Comparison of ENCODE assay signal across 7 mouse cellular contexts in genomic region chr13:8780441-8780840, GRCm38 (mm10).
DNase-seq lines count a peak whose midpoint lies in the region; ATAC-seq lines count a peak whose summit lies in the region.

No protein-coding gene starts in this region.

- no peaks in the 10 kb centered on the region for H3K27me3 ChIP-seq in liver, embryonic 16.5 days (ENCODE audit: control insufficient read depth, insufficient read depth, low read depth, low read length)

- no peaks in the 10 kb centered on the region for H3K4me1 ChIP-seq in liver, embryonic 16.5 days (ENCODE audit: control insufficient read depth, low read depth, low read length)

- 25% methylated on average over 4 of the region's 4 CpGs for WGBS in liver, embryonic 16.5 days (ENCODE audit: insufficient replicate concordance)

- H3K4me2 ChIP-seq in liver, embryonic 16.5 days (ENCODE audit: low read depth, low read length), result no peak overlapping the region

- H3K9ac ChIP-seq in liver, embryonic 16.5 days (ENCODE audit: low read depth, low read length), result no peak overlapping the region

- ATAC-seq in activated CD4-positive, CD25-positive, alpha-beta regulatory T cell, adult 4 months, result peak; percentile 46
- ATAC-seq in hematopoietic stem cell, adult 5-6 weeks (replicated peaks in 1 of 2; ENCODE audit: insufficient read depth in 1 of 2, low FRiP score in 2 of 2, low TSS enrichment in 1 of 2, low read depth in 1 of 2, poor library complexity in 2 of 2, severe bottlenecking in 2 of 2), result peak; percentile 47 to 71; a peak in 3 of 4 replicates
- ATAC-seq in liver, embryonic 16.5 days (ENCODE audit: low read depth), result 0 out of 2 replicates have a peak, but pooled peaks have one; percentile 41

- DNase-seq in ovary, postnatal 36 days (ENCODE audit: low spot score), result peak; percentile 8
- DNase-seq in ovary, postnatal 10 days (ENCODE audit: low spot score), result no peak
- DNase-seq in cerebellum, postnatal 14 days, result peak; percentile 59 to 81
- DNase-seq in skeletal muscle tissue, adult 2 months (ENCODE audit: low read depth, low spot score), result peak; percentile 10

- no peak overlapping the region for H3K4me3 ChIP-seq in liver, embryonic 16.5 days (ENCODE audit: low read depth, low read length)

- H3K9me3 ChIP-seq in liver, embryonic 16.5 days (replicated peaks; ENCODE audit: control insufficient read depth, low read length), result no peaks in the 10 kb centered on the region

- no peak overlapping the region for H3K27ac ChIP-seq in liver, embryonic 16.5 days (ENCODE audit: low read length)

- no peaks in the 10 kb centered on the region for H3K36me3 ChIP-seq in liver, embryonic 16.5 days (ENCODE audit: control insufficient read depth, insufficient read depth)
